Mouse (Mus musculus): Measurements from ENCODE around the gene Gm49396. TPM values are rescaled to one million over a fixed set of nuclear protein-coding genes. Genes with fewer than 3 reads are reported as not detected.

Gm49396 gene
- polyA plus RNA-seq, 1 experiment from 2014 or later = 17.5 TPM

GRCm38 (mm10) chr7:30572969-30573368 lies 9.8 kb downstream of the Gm49396 start:
- no peak overlapping the region for H3K4me2 ChIP-seq
- peaks cover 99% of the 10 kb centered on the region for H3K36me3 ChIP-seq
- ATAC-seq (ENCODE audit: low FRiP score, low read depth) = no peak
- 81% methylated on average over 2 of the region's 2 CpGs for WGBS
- H3K4me3 ChIP-seq = no peak overlapping the region
- no peak overlapping the region for H3K9ac ChIP-seq
- H3K27ac ChIP-seq (replicated peaks) = no peak overlapping the region
- no peaks in the 10 kb centered on the region for H3K9me3 ChIP-seq
- no peaks in the 10 kb centered on the region for H3K27me3 ChIP-seq
- no peaks in the 10 kb centered on the region for H3K4me1 ChIP-seq (replicated peaks)

- no peak overlapping the region for H3K9ac ChIP-seq
- no peaks in the 10 kb centered on the region for H3K4me1 ChIP-seq (replicated peaks)
- no peak for ATAC-seq (ENCODE audit: low FRiP score, low read depth)
- H3K36me3 ChIP-seq = peaks cover 96% of the 10 kb centered on the region
- H3K27ac ChIP-seq (replicated peaks) = no peak overlapping the region
- H3K27me3 ChIP-seq = no peaks in the 10 kb centered on the region
- no peak overlapping the region for H3K4me3 ChIP-seq
- no peaks in the 10 kb centered on the region for H3K9me3 ChIP-seq
- 94% methylated on average over 8 of the region's 8 CpGs for WGBS
- no peak overlapping the region for H3K4me2 ChIP-seq
These were observed 16.8 kb downstream of the Gm49396 start for GRCm38 (mm10) chr7:30579950-30580349.

GRCm38 (mm10) chr7:30581547-30581946 lies 18.4 kb downstream of the Gm49396 start:
- no peaks in the 10 kb centered on the region for H3K9me3 ChIP-seq
- no peak overlapping the region for H3K9ac ChIP-seq
- 97% methylated on average over 16 of the region's 16 CpGs for WGBS
- no peak for ATAC-seq (ENCODE audit: low FRiP score, low read depth)
- H3K27me3 ChIP-seq = no peaks in the 10 kb centered on the region
- peaks cover 6% of the 10 kb centered on the region for H3K4me1 ChIP-seq (replicated peaks)
- no peak overlapping the region for H3K4me2 ChIP-seq
- no peak overlapping the region for H3K4me3 ChIP-seq
- no peak overlapping the region for H3K27ac ChIP-seq (replicated peaks)
- peaks cover 93% of the 10 kb centered on the region for H3K36me3 ChIP-seq

GRCm38 (mm10) chr7:30584339-30584738 lies 21.2 kb downstream of the Gm49396 start:
- Histone ChIP-seq H3K9me3 (no peaks in the 10 kb centered on the region), H3K4me2 (no peak overlapping the region), H3K27ac (replicated peaks) (no peak overlapping the region), H3K4me1 (replicated peaks) (peaks cover 19% of the 10 kb centered on the region), H3K9ac (no peak overlapping the region), H3K27me3 (no peaks in the 10 kb centered on the region), H3K4me3 (no peak overlapping the region), H3K36me3 (peaks cover 68% of the 10 kb centered on the region)
- no peak for ATAC-seq (ENCODE audit: low FRiP score, low read depth)
- 93% methylated on average over 10 of the region's 10 CpGs for WGBS

GRCm38 (mm10) chr7:30585170-30585569 lies 22.0 kb downstream of the Gm49396 start:
- H3K4me2 ChIP-seq = no peak overlapping the region
- WGBS = 92% methylated on average over 7 of the region's 7 CpGs

GRCm38 (mm10) chr7:30586455-30587020 lies 23.4 kb downstream of the Gm49396 start:
- peak overlapping the region; percentile 70; the same call in 1 of the 2 replicates for H3K4me3 ChIP-seq

More at GRCm38 (mm10) chr7:30585170-30585569, 22.0 kb downstream of the Gm49396 start:
- Histone ChIP-seq H3K4me3 (no peak overlapping the region), H3K27me3 (no peaks in the 10 kb centered on the region), H3K9ac (no peak overlapping the region), H3K9me3 (no peaks in the 10 kb centered on the region), H3K36me3 (peaks cover 60% of the 10 kb centered on the region), H3K27ac (replicated peaks) (no peak overlapping the region), H3K4me1 (replicated peaks) (peaks cover 27% of the 10 kb centered on the region)
- no peak for ATAC-seq (ENCODE audit: low FRiP score, low read depth)

GRCm38 (mm10) chr7:30587842-30588667 lies 24.9 kb downstream of the Gm49396 start:
- Histone ChIP-seq H3K36me3 (peaks cover 33% of the 10 kb centered on the region), H3K4me2 (peak overlapping the region; percentile 92), H3K9ac (peak overlapping the region; percentile 97), H3K9me3 (no peaks in the 10 kb centered on the region), H3K27ac (replicated peaks) (peak overlapping the region; percentile 92), H3K4me3 (peak overlapping the region; percentile 70), H3K4me1 (replicated peaks) (peaks cover 27% of the 10 kb centered on the region), H3K27me3 (no peaks in the 10 kb centered on the region)
- ATAC-seq (ENCODE audit: low FRiP score, low read depth) = peak; percentile 35
- under 1% methylated on average over 67 of the region's 67 CpGs for WGBS

More at GRCm38 (mm10) chr7:30586455-30587020, 23.4 kb downstream of the Gm49396 start:
- Histone ChIP-seq H3K36me3 (peaks cover 48% of the 10 kb centered on the region), H3K4me2 (peak overlapping the region; percentile 92), H3K9ac (no peak overlapping the region), H3K27me3 (no peaks in the 10 kb centered on the region), H3K9me3 (no peaks in the 10 kb centered on the region), H3K4me1 (replicated peaks) (peaks cover 27% of the 10 kb centered on the region), H3K27ac (replicated peaks) (no peak overlapping the region)
- no peak for ATAC-seq (ENCODE audit: low FRiP score, low read depth)
- 86% methylated on average over 28 of the region's 28 CpGs for WGBS

- WGBS = 1% methylated on average over 62 of the region's 68 CpGs
- Histone ChIP-seq H3K36me3 (peaks cover 25% of the 10 kb centered on the region), H3K4me3 (peak within 1 kb of the TSS; percentile 70), H3K9me3 (no peaks in the 10 kb centered on the region), H3K4me2 (peak within 1 kb of the TSS; percentile 92), H3K27me3 (no peaks in the 10 kb centered on the region), H3K27ac (replicated peaks) (peak within 1 kb of the TSS; percentile 92), H3K9ac (peak within 1 kb of the TSS; percentile 97), H3K4me1 (replicated peaks) (peaks cover 27% of the 10 kb centered on the region)
- ATAC-seq (ENCODE audit: low FRiP score, low read depth) = peak; percentile 96
These were observed 25.7 kb downstream of the Gm49396 start, which contains the start of gene Kmt2b for GRCm38 (mm10) chr7:30588676-30589434. Kmt2b (minus strand) TSS chr7:30588726.

- H3K9ac ChIP-seq = peak overlapping the region; percentile 97
- peaks cover 27% of the 10 kb centered on the region for H3K4me1 ChIP-seq (replicated peaks)
- peak overlapping the region; percentile 92 for H3K27ac ChIP-seq (replicated peaks)
- H3K4me2 ChIP-seq = peak overlapping the region; percentile 92
- no peaks in the 10 kb centered on the region for H3K9me3 ChIP-seq
- H3K27me3 ChIP-seq = no peaks in the 10 kb centered on the region
- peaks cover 17% of the 10 kb centered on the region; the same call in 1 of the 2 replicates for H3K36me3 ChIP-seq
- H3K4me3 ChIP-seq = peak overlapping the region; percentile 70
- ATAC-seq (ENCODE audit: low FRiP score, low read depth) = peak; percentile 54
- WGBS = 30% methylated on average over 40 of the region's 40 CpGs
These were observed 26.5 kb downstream of the Gm49396 start for GRCm38 (mm10) chr7:30589435-30590301.

- Histone ChIP-seq H3K27ac (replicated peaks) (no peak overlapping the region), H3K27me3 (no peaks in the 10 kb centered on the region), H3K4me3 (no peak overlapping the region), H3K36me3 (0 out of 2 replicates have a peak, but pooled peaks cover 6% of the 10 kb centered on the region), H3K9me3 (no peaks in the 10 kb centered on the region), H3K4me1 (replicated peaks) (peaks cover 26% of the 10 kb centered on the region), H3K4me2 (no peak overlapping the region), H3K9ac (no peak overlapping the region)
- 86% methylated on average over 9 of the region's 9 CpGs for whole genome bisulfite sequencing
- no peak for ATAC-seq (ENCODE audit: low FRiP score, low read depth)
These were observed 27.9 kb downstream of the Gm49396 start for GRCm38 (mm10) chr7:30590927-30591604.

- 37% methylated on average over 4 of the region's 4 CpGs for WGBS
- H3K4me3 ChIP-seq = no peak overlapping the region
- H3K27me3 ChIP-seq = no peaks in the 10 kb centered on the region
These were observed 28.4 kb downstream of the Gm49396 start for GRCm38 (mm10) chr7:30591605-30591951.

More at GRCm38 (mm10) chr7:30591605-30591951, 28.4 kb downstream of the Gm49396 start:
- Histone ChIP-seq H3K4me1 (replicated peaks) (peaks cover 20% of the 10 kb centered on the region), H3K9me3 (no peaks in the 10 kb centered on the region), H3K27ac (replicated peaks) (no peak overlapping the region), H3K4me2 (no peak overlapping the region), H3K9ac (no peak overlapping the region), H3K36me3 (0 out of 2 replicates have a peak, but pooled peaks cover under 1% of the 10 kb centered on the region)
- no peak for ATAC-seq (ENCODE audit: low FRiP score, low read depth)

Measured in hindbrain, embryonic 15.5 days (tissue).